Mouse (Mus musculus) kidney, postnatal 0 days (tissue): Measurements from ENCODE around the gene Phldb3. TPM values are rescaled to one million over a fixed set of nuclear protein-coding genes. Genes with fewer than 3 reads are reported as not detected.

Experiments used
- ATAC-seq: fragments of 200-750 bp; cut with Nextera tagmentation; replicated peaks from 2 replicates; pipeline ENCODE4 v1.8.0; 2017; ENCODE audit warnings: low read depth, moderate number of reproducible peaks, moderate TSS enrichment, moderate library complexity; ENCODE audit not compliant: low FRiP score
- DNase-seq: peaks from one replicate; pipeline ENCODE4 v3.0.0-alpha.2; 2016; ENCODE audit warnings: low spot score
- H3K27ac ChIP-seq: fragments of 300-500 bp; sonication (generic); 2 replicates; pipeline ENCODE4 v1.5.1; 2014; ENCODE audit warnings: mild to moderate bottlenecking
- H3K27me3 ChIP-seq: fragments of 300-500 bp; sonication (generic); 2 replicates; pipeline ENCODE4 v1.6.1; 2014; ENCODE audit warnings: low read length, mixed read lengths; ENCODE audit not compliant: insufficient read depth
- H3K36me3 ChIP-seq: fragments of 300-500 bp; sonication (generic); 2 replicates; pipeline ENCODE4 v1.6.1; 2014; ENCODE audit warnings: low read length, mixed read lengths; ENCODE audit not compliant: insufficient read depth
- H3K4me1 ChIP-seq: fragments of 300-500 bp; sonication (generic); replicated peaks from 2 replicates; pipeline ENCODE4 v1.6.1; 2014; ENCODE audit warnings: antibody characterized with exemption, low read length, mixed read lengths; ENCODE audit not compliant: insufficient read depth
- H3K4me2 ChIP-seq: fragments of 300-500 bp; sonication (generic); 2 replicates; pipeline ENCODE4 v1.6.1; 2014; ENCODE audit warnings: mild to moderate bottlenecking, low read length, moderate library complexity, mixed read lengths
- H3K4me3 ChIP-seq: fragments of 300-500 bp; sonication (generic); replicated peaks from 2 replicates; pipeline ENCODE4 v1.5.1; 2014; ENCODE audit warnings: low read depth, low read length
- H3K9ac ChIP-seq: fragments of 300-500 bp; sonication (generic); 2 replicates; pipeline ENCODE4 v1.6.1; 2014; ENCODE audit warnings: low read depth, low read length
- H3K9me3 ChIP-seq: fragments of 300-500 bp; sonication (generic); replicated peaks from 2 replicates; pipeline ENCODE4 v1.6.1; 2016; ENCODE audit warnings: low read length, inconsistent platforms, mixed read lengths
- CTCF ChIP-seq: IDR thresholded peaks from 2 replicates; pipeline ENCODE4 v1.5.1; 2016; ENCODE audit warnings: antibody characterized with exemption, low read depth, mild to moderate bottlenecking, moderate library complexity
- WGBS: fragments of 180-500 bp; shearing (Covaris S2); extraction: QIAGEN DNeasy Blood & Tissue Kit; methylation state at CpG from one replicate; pipeline ENCODE4 v1.1.7; 2014; 5-methylcytosine and 5-hydroxymethylcytosine counted together
- polyA plus RNA-seq: library from polyadenylated mRNA; unstranded; fragments of >200 nt; fragmentation: Nextera tagmentation; extraction: Ambion mirVana; gene quantifications from 2 replicates; pipeline ENCODE4 v1.2.1, GENCODE M21; 2015

The Phldb3 gene
- polyA plus RNA-seq, 1 experiment from 2014 or later: 0.11 TPM

DNA sequence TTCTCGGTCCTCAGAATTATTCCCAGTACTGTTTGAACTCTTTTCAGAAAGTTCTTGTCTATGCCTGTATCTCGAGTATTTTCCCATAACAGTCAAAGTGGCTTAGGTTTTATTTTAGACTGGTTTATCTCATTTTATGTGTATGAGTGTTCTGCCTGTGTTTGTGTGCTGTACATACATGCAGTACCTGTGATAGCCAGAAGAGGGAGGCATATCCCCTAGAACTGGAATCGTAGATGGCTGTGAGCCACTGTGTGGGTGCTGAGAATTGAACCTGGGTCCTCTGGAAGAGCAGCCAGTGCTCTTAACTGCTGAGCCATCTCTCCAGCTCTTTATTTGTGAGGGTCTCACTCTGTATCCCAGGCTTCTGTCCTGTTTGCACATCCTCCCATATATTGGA, 10.6 kb downstream of the Phldb3 start:
- Histone ChIP-seq H3K27ac (no peak overlapping the region), H3K4me3 (no peak overlapping the region), H3K36me3 (no peaks in the 10 kb centered on the region), H3K4me1 (no peaks in the 10 kb centered on the region), H3K9ac (no peak overlapping the region), H3K27me3 (no peaks in the 10 kb centered on the region), H3K4me2 (no peak overlapping the region), H3K9me3 (no peaks in the 10 kb centered on the region)
- ATAC-seq (no peak), DNase-seq (no peak)
- TF ChIP-seq CTCF: peak; percentile 50; the same call in 1 of the 2 replicates
- 87% methylated on average over 3 of the region's 3 CpGs for WGBS

- no peak overlapping the region for H3K4me2 ChIP-seq
- no peak overlapping the region for H3K4me3 ChIP-seq
- H3K9me3 ChIP-seq: no peaks in the 10 kb centered on the region
- ATAC-seq: no peak
- H3K36me3 ChIP-seq: no peaks in the 10 kb centered on the region
- H3K27ac ChIP-seq: no peak overlapping the region
- no peaks in the 10 kb centered on the region for H3K27me3 ChIP-seq
- DNase-seq: no peak
- no peak overlapping the region for H3K9ac ChIP-seq
- TF ChIP-seq CTCF: 0 out of 2 replicates have a peak, but pooled peaks have one; percentile 9
- H3K4me1 ChIP-seq: no peaks in the 10 kb centered on the region
- 79% methylated on average over 6 of the region's 6 CpGs for WGBS
Measured at GRCm38 (mm10) chr7:24622967-24623366, 12.4 kb downstream of the Phldb3 start.

DNA sequence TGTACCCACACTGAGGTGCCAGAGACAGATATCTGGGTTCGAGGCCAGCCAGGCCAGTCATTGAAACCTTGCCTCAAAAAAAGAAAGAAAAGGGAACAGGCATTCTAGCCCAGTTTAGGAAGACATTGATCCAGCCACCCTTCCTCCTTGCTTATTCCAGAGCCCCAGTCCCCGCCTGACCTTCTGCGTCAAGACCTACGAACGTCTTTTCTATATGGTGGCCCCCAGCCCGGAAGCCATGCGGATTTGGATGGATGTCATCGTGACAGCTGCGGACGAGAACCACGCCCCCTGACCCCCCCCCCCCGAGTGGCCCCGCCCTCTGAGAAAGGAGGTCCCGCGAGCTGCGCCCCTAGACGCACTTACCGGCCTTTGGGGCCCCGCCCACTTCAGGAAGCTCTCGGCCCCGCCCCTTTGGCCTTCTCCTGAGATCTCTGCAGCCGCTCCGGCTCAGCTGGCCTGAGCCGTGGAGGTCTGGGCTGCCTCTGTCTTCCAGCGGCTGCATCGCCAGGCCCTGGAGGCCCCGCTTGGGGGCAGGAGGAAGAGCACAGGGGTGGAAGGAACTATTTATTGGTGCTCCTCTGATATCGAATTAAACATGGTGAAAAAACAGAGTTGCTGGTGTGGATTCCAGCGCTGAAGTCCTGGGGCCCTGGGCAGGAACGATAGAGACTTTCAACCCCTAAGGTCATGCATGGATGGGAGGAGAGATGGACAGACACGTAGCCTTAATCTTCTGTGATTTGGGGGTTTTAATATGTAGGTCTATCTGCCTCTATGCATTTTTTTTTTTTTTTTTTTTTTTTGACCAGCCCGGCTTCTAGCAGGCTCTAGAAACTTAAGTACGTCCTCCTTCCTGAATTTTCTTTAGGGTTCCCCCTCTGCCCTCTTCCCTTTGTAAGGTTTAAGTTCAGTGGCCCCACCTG, 18.4 kb downstream of the Phldb3 start:
- DNase-seq (peak; percentile 90), ATAC-seq (peak; percentile 88)
- Histone ChIP-seq H3K36me3 (no peaks in the 10 kb centered on the region), H3K4me2 (peak overlapping the region; percentile 49), H3K27ac (no peak overlapping the region), H3K27me3 (no peaks in the 10 kb centered on the region), H3K4me1 (no peaks in the 10 kb centered on the region), H3K4me3 (peak overlapping the region; percentile 19; the same call in 1 of the 2 replicates), H3K9ac (peak overlapping the region; percentile 32; the same call in 1 of the 2 replicates), H3K9me3 (no peaks in the 10 kb centered on the region)
- TF ChIP-seq CTCF: peak; percentile 21; the same call in 1 of the 2 replicates
- 6% methylated on average over 32 of the region's 33 CpGs for WGBS

DNA sequence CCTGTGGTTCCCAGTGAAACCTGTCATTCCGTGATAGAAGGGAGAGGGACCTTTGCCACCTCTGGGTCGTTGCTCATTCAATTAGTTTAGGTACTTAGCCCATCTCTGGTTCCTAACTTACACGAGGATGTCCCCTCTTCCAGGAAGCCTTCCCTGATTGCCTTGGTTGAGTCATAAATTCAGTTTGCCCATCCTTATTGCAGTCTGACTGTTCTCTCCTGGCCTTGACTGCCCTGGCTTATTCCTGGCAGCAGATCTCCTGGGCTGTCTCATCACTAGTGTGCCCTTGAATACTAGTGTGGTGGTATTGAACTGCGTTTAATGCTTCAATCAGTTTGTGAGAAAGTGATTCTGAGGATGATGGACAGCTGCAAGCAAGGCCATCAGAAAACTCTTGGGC, 19.1 kb downstream of the Phldb3 start:
- no peak overlapping the region for H3K27ac ChIP-seq
- no peak overlapping the region for H3K4me2 ChIP-seq

GRCm38 (mm10) chr7:24630116-24630880, 19.7 kb downstream of the Phldb3 start:
- Histone ChIP-seq H3K4me2 (no peak overlapping the region), H3K36me3 (no peaks in the 10 kb centered on the region), H3K4me3 (no peak overlapping the region), H3K9ac (no peak overlapping the region), H3K27me3 (no peaks in the 10 kb centered on the region), H3K27ac (no peak overlapping the region), H3K9me3 (no peaks in the 10 kb centered on the region), H3K4me1 (no peaks in the 10 kb centered on the region)
- no peak for TF ChIP-seq CTCF
- DNase-seq: no peak
- WGBS: 80% methylated on average over 10 of the region's 10 CpGs
- ATAC-seq: no peak

More for the DNA sequence above, 19.1 kb downstream of the Phldb3 start:
- Histone ChIP-seq H3K27me3 (no peaks in the 10 kb centered on the region), H3K4me3 (no peak overlapping the region), H3K9ac (no peak overlapping the region), H3K4me1 (no peaks in the 10 kb centered on the region), H3K9me3 (no peaks in the 10 kb centered on the region), H3K36me3 (no peaks in the 10 kb centered on the region)
- WGBS: 66% methylated on average over 4 of the region's 4 CpGs
- DNase-seq (no peak), ATAC-seq (no peak)
- no peak for TF ChIP-seq CTCF

DNA sequence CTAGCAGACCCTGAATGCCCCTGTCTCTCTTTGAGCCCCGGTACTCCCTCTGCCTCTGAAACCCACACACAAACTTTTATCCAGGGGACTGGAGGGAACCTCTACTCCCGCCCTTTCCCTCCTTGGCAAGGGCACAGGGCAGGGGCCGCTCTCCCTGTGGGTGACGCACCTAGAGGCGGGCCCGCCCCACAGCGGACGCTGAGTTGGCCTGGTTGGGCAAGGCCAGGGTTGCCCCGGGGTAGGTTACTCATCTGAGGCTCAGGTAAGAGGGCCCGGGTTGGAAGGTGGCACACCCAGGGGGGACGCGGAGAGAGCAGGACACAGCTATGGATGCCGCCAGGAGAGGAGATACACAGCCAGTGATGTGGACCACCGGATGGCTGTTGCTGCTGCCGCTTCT, 25.7 kb downstream of the Phldb3 start, which contains the start of gene Lypd3:
TSS of gene Lypd3 (plus strand) at position 287 of the 400 bp plus-strand sequence.
- TF ChIP-seq CTCF: no peak
- ATAC-seq (no peak; the same call in 1 of the 2 replicates), DNase-seq (no peak)
- Histone ChIP-seq H3K36me3 (no peaks in the 10 kb centered on the region), H3K27me3 (peaks cover 17% of the 10 kb centered on the region), H3K27ac (no peak within 1 kb of the TSS), H3K4me1 (no peaks in the 10 kb centered on the region; the same call in 1 of the 2 replicates), H3K9me3 (no peaks in the 10 kb centered on the region), H3K4me2 (no peak within 1 kb of the TSS), H3K9ac (no peak within 1 kb of the TSS), H3K4me3 (no peak within 1 kb of the TSS)
- 17% methylated on average over 15 of the region's 15 CpGs for WGBS
